ENCODE assay signal across 9 mouse cellular contexts in the genomic region with DNA sequence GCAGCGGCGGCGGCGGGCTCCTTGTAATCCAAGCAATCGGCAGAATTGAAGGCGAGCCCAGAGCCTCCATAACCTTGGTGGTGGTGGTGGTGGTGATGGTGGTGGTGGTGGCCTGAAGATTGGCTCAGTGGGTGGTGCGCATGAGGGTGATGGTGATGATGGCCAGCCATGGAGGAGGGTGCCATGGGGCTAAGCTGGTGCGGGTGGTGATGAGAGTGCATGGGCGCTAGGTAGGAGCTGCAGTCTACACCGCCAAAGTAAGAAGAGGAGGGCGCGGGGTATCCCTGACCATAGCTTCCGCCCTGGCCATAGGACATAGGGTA. TPM values are rescaled to one million over a fixed set of nuclear protein-coding genes. Genes with fewer than 3 reads are reported as not detected.
DNase-seq lines count a peak whose midpoint lies in the region; ATAC-seq and TF ChIP-seq lines count a peak whose summit lies in the region.
"Had no signal": no experiment of that assay in that cellular context is flagged by ENCODE, and none has a peak within 500 bp of the region (broad histone marks: within the 10 kb centered on the region; RNA-seq: fewer than 3 reads in every experiment).

No protein-coding gene starts in this region.

- peaks cover 13% of the 10 kb centered on the region for H3K27me3 ChIP-seq in forebrain, embryonic 15.5 days
- peaks cover 97% of the 10 kb centered on the region for H3K27me3 ChIP-seq in liver, embryonic 12.5 days (replicated peaks)

- ATAC-seq in forebrain, embryonic 15.5 days (replicated peaks) = 0 out of 2 replicates have a peak, but pooled peaks have one; percentile 5
- ATAC-seq in liver, embryonic 12.5 days = no peak
- no peak for ATAC-seq in erythroblast, adult 5-6 weeks (replicated peaks; ENCODE audit: low FRiP score, poor library complexity, severe bottlenecking)

- H3K4me2 ChIP-seq in forebrain, embryonic 15.5 days (replicated peaks) = peak overlapping the region; percentile 77
- peak overlapping the region; percentile 35 for H3K4me2 ChIP-seq in liver, embryonic 12.5 days

- H3K36me3 ChIP-seq in ES-E14 (ENCODE audit: control insufficient read depth, insufficient read depth, low read length, poor library complexity, severe bottlenecking) = no peaks in the 10 kb centered on the region
- no peaks in the 10 kb centered on the region for H3K36me3 ChIP-seq in forebrain, embryonic 15.5 days
- H3K36me3 ChIP-seq in liver, embryonic 12.5 days = no peaks in the 10 kb centered on the region

- no peak overlapping the region for H3K27ac ChIP-seq in ES-E14 (ENCODE audit: insufficient read depth, low read depth, low read length, poor library complexity, severe bottlenecking)
- H3K27ac ChIP-seq in forebrain, embryonic 15.5 days (replicated peaks) = peak overlapping the region; percentile 72
- no peak overlapping the region for H3K27ac ChIP-seq in liver, embryonic 12.5 days

- DNase-seq in kidney, adult 11 months = peak; percentile 2
- no peak for DNase-seq in kidney, adult 8-10 months
- peak; percentile 19 for DNase-seq in ES-E14 (ENCODE audit: low read depth, low spot score)
- no peak for DNase-seq in cerebellum, postnatal 10 days
- DNase-seq in left cerebral cortex, postnatal 14 days (ENCODE audit: low spot score in 2 of 2) = no peak

- no peaks in the 10 kb centered on the region for H3K9me3 ChIP-seq in ES-E14 (ENCODE audit: control insufficient read depth, insufficient read depth, low read depth, low read length)
- no peaks in the 10 kb centered on the region for H3K9me3 ChIP-seq in forebrain, embryonic 15.5 days
- no peaks in the 10 kb centered on the region for H3K9me3 ChIP-seq in liver, embryonic 12.5 days (replicated peaks)

- 9% methylated on average over 13 of the region's 13 CpGs for WGBS in forebrain, embryonic 15.5 days
- 6% methylated on average over 13 of the region's 13 CpGs for WGBS in liver, embryonic 12.5 days (ENCODE audit: insufficient replicate concordance)

- no peak overlapping the region for H3K9ac ChIP-seq in ES-E14 (ENCODE audit: insufficient read depth, low read depth, low read length, poor library complexity, severe bottlenecking)
- H3K9ac ChIP-seq in forebrain, embryonic 15.5 days (replicated peaks) = peak overlapping the region; percentile 47
- no peak overlapping the region for H3K9ac ChIP-seq in liver, embryonic 12.5 days

- peaks cover 0 to 4% of the 10 kb centered on the region in 2 experiments; a peak in 1 of 4 replicates for H3K4me1 ChIP-seq in ES-E14 (ENCODE audit: control insufficient read depth in 2 of 2, insufficient read depth in 2 of 2, low read length in 2 of 2, poor library complexity in 1 of 2)
- peaks cover 60% of the 10 kb centered on the region for H3K4me1 ChIP-seq in forebrain, embryonic 15.5 days
- peaks cover 26% of the 10 kb centered on the region for H3K4me1 ChIP-seq in liver, embryonic 12.5 days

- intact Hi-C loops in left cerebral cortex, postnatal 14 days (cut with DNase I) = no loop called here

- in situ Hi-C loops in ES-E14 (cut with MboI; ENCODE audit: low sequenced_read_pairs in 2 of 2, unreplicated experiment in 2 of 2) = no loop called here

- H3K4me3 ChIP-seq in ES-E14 (ENCODE audit: insufficient read depth in 1 of 2, low read depth in 1 of 2, low read length in 2 of 2, poor library complexity in 1 of 2, severe bottlenecking in 1 of 2) = peak overlapping the region; percentile 25 to 26; a peak in 2 of 4 replicates
- peak overlapping the region; percentile 63 for H3K4me3 ChIP-seq in forebrain, embryonic 15.5 days
- H3K4me3 ChIP-seq in liver, embryonic 12.5 days = 0 out of 2 replicates have a peak overlapping the region, but pooled peaks have one; percentile 3

TF ChIP-seq in ES-E14, 5 proteins besides CTCF, POLR2A, EP300 and RAD21:
- TF ChIP-seq HCFC1 (IDR thresholded peaks at IDR 0.05; ENCODE audit: borderline replicate concordance, insufficient read depth, low read length) = no peak
- TF ChIP-seq ZC3H11A (IDR thresholded peaks at IDR 0.05; ENCODE audit: borderline replicate concordance, low read depth, low read length) = no peak
- TF ChIP-seq MAFK (IDR thresholded peaks at IDR 0.05; ENCODE audit: insufficient read depth, low read depth, low read length) = no peak
- no peak for TF ChIP-seq CHD2 (IDR thresholded peaks at IDR 0.05; ENCODE audit: low read depth, low read length)
- TF ChIP-seq ZNF384 (IDR thresholded peaks at IDR 0.05; ENCODE audit: low read depth, low read length) = no peak

RNA-seq across cellular contexts. Expression of gene Otx1, which starts 6.4 kb away (rescaled TPM):
- total RNA-seq in ES-E14 (2012; rRNA removed) = 0.05 TPM in 1 of 2 replicates, not detected in the other
- 9.8 and 10.6 TPM in 2 replicates for polyA plus RNA-seq in forebrain, embryonic 15.5 days (2015; fragmentation: Nextera tagmentation; extraction: Ambion mirVana)
- not detected in 2 replicates for polyA plus RNA-seq in liver, embryonic 12.5 days (2016; fragmentation: Nextera tagmentation; extraction: Ambion mirVana)
- not detected in 2 replicates for total RNA-seq in erythroblast, adult 5-6 weeks (2015; ENCODE audit: low replicate concordance)
- not detected in 2 replicates for total RNA-seq in erythroblast, adult 5-6 weeks (2017; ENCODE audit: low replicate concordance)
- 1 to 10 TPM; 6.1 to 9.1 TPM for total RNA-seq in left cerebral cortex, postnatal 14 days (2021)
- total RNA-seq: common myeloid progenitor, adult 5-6 weeks had no signal

Comparison
In these comparisons a context has a peak if more than half of its experiments do, and no peak if none do; other contexts are left out.
1. DNase-seq: peak in kidney, adult 11 months (single experiment) and ES-E14 (single experiment); none in kidney, adult 8-10 months (0 of 2), cerebellum, postnatal 10 days (0 of 2) and left cerebral cortex, postnatal 14 days (0 of 2).
2. H3K4me3 ChIP-seq: peak in every context shown above with its lines; median percentile 63 in forebrain, embryonic 15.5 days; 26 in ES-E14; 3 in liver, embryonic 12.5 days.